Mouse (Mus musculus): ENCODE measurements at regions not wholly inside any gene's neighbourhood (a gene's known extent, or its start where the extent isn't known, plus 50 kb on each side); places are given as distances from the start of the nearest gene placed in this dataset.

DNA sequence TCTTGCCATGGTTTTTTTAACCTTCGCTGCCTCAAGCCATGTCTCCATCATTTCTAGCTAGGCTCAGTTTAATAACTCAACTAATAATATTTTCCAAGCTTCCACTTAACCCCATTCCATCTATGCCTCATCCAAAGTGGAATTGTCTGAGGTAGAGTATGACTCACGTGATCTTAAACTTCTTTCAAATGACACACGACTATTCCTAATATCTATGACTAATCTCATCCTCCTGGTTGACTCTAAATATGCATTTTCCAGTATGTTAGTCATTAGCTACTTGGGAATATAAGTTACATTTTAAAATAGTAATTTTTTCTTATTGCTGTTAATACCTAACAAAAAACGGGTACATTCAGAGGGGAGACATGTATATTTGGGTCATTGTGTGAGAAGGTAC, 524.8 kb upstream of the Pappa start:
- ATAC-seq (ENCODE audit: low TSS enrichment) = no peak

DNA sequence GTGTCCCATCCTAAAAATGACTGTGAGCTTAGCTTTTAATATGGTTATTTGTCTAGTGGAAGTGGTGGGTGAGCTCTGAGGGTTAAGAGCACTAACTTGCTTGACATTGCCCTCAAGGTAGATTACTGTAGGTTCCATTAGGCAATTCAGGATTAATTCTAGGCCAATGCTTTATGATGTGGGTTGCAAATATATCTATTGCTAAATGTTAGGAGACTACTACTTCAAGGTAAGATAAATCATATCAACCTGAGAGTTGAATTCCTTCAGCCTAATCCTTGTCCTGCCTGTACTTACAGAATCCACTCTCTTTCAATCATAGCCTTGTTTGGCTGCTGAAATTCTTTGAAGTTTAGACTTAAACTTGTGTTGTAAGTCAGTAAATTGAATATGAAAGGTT, 501.2 kb upstream of the Pappa start:
- no peak for ATAC-seq (ENCODE audit: low TSS enrichment)

DNA sequence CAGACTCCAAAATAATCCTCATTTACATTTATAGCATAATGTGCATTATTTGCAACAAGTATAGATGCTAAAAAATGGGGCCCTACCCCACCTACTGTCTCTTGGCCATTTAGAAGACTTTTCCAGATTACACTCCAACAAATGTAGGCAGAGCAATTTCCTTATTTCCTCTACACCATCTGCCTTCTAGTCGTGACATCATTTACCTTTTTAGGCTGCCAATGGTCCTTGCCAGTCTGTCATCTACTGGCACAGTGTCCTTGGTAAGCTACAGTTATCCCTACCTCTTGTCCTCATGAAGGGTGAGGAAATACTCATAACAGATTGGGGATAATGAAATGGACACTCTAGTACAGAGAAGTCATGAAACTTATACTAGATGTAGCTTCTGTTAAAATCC, 491.8 kb upstream of the Pappa start:
- no peak for ATAC-seq (ENCODE audit: low TSS enrichment)

DNA sequence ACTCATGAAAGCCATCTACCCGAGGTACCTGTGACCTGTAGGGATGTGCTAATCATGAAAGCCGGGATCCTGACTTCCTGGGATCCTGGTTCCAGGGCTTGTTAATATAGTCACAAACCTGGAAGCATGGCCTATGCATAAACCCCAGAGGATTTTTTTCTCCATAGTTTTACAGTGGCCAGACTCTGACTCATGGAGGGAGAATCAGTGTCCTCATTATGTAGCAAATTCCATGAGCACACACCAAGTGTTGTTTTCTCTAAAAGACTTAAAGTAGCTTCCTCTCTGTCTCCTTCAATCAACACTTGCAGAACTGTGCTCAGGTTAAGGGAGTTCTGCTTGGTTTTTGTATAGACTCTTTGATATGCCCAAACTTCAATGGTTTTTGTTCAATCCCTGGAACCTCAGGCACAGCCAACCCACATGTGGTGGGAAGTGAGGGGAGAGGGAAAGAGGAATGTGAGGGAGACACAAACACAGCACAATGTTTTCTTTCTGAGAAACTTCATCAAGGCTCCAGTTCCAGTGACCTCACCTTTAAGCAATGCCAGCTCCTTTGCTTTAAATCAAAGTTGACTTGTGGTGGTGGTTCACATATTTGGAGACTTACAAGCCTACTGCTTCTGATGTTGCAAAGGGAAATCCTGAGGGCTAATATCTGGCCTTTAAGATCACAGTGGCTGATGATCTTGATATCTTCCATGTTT, 488.6 kb upstream of the Pappa start:
- ATAC-seq (ENCODE audit: low TSS enrichment) = no peak

DNA sequence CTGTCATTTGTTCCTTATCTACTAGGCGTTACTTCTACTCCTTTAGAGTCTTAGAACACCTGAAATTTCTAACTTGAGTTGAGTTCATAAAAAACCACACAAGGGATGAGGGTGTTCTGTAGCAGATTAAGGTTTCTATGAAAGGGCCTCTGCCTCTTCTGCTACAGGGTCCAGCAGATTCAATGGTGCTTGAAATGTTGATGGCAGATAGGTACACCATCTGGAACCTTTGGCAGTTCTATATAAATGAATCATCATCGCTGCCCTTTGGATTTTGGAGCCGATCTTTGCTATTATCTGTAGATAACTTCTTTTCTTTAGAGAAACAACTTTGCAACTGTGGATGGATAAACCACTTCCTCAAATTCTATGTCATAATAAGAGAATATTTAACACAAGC, 483.9 kb upstream of the Pappa start:
- ATAC-seq (ENCODE audit: low TSS enrichment) = no peak

DNA sequence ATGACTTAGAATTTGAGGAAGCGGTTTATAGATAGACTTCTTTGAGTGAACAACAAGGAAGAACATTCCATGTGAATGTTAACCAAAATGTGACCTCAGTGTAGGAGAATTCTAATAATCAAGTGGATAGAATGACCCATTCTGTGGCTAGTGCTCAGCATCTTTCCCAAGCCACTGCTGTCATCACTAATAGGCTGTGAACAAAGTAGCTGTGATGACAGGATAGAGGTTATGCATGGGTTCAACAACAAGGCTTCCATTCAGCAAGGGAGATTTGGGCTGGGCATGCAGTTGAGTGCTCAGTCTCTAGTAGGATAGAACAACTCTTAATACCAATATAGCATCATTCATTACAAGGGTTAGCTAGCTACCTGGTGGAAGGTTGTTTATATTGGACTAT, 483.0 kb upstream of the Pappa start:
- no peak for ATAC-seq (ENCODE audit: low TSS enrichment)

DNA sequence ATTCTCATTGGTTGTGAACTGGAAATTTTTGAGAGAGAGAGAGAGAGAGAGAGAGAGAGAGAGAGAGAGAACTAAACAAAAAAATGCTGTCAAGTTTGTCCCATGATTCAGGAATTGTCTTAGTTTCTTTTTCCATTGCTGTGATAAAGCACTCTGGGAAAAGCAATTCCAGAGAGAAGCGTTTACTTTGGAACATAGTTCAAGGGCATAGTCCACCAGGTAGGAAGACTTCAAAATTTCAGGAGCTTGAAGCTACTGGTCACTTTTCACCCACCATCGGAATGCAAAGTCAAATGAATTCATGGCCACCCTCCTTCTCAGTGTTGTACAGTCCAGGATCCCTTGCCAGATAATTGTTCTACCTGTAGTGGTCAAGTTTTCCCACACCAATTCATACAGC, 478.8 kb upstream of the Pappa start:
- ATAC-seq (ENCODE audit: low TSS enrichment) = no peak

DNA sequence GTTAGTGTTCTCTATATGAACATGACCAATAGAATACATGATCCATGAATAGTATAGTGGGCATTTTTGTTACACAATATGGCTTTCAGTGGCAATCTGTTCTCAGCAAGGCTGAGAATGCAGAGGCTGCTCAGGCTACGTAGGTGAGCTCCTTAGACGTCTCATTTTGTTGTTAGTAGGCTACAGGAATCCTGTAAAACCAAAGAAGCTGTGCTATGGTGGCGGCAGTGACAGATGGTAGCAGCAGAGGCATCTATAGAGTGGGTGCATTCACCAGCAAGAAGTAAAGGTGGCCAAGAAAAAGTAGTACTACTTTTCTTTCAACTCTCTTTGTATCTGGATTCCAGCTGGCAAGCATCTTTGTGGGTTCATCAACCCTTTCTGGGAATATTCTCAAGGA, 469.8 kb upstream of the Pappa start:
- ATAC-seq (ENCODE audit: low TSS enrichment) = peak; percentile 91

DNA sequence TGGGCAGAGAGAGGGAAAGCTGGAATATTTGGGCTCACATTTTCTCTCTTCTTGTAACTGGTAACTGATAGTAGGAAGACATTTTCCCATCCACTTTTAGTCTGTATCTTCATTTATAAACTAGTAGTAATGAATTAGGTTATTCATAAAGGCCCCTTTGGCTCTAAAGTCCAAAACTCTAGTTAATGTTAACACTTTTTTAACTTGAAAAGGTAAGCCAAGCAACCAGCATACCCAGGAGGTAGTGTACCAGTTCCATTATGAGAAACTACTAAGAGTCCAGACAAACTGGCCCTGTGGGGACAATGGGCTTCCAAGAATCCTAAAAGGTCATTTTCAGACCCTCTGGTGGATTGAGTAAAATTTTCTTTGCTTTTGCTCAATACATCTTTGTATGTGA, 468.4 kb upstream of the Pappa start:
- no peak for ATAC-seq (ENCODE audit: low TSS enrichment)

DNA sequence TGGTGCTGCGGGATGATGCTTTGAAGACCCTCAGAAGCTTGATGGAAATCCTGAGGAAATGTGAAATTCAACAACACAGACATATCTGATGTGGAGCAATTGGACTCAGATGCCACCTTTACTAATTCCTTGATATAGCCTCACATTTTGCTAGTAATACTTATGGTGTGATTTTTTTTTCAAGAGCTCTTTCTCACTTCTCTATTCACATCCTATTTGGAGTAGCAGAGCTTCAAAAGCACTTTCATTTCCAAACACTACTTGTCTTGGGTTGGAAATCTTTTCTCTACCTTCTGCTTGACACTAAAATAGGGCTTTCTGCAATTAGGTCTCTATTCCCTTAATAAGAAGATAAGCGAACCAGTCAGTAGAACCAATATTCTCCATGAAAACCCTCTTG, 460.3 kb upstream of the Pappa start:
- no peak for ATAC-seq (ENCODE audit: low TSS enrichment)

DNA sequence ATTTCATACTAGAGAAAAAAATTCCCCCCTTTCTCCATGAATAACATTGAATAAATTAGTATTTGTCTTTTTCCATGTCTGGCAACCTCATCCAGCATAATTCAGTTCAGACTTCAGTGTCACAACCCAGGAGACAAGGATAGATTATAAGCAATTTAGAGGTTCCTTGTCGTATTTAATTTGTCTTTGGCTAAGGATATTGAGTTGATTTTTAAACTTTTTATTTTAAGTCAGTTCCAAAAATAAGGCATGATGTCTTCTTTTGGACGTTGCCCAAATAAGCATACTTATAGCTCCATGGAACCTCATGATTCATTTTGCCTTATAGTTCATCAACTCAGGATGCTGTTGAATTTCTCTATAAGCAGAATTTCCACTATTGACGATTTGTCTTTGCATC, 456.0 kb upstream of the Pappa start:
- ATAC-seq (ENCODE audit: low TSS enrichment) = peak; percentile 55; the same call in 1 of the 2 replicates

DNA sequence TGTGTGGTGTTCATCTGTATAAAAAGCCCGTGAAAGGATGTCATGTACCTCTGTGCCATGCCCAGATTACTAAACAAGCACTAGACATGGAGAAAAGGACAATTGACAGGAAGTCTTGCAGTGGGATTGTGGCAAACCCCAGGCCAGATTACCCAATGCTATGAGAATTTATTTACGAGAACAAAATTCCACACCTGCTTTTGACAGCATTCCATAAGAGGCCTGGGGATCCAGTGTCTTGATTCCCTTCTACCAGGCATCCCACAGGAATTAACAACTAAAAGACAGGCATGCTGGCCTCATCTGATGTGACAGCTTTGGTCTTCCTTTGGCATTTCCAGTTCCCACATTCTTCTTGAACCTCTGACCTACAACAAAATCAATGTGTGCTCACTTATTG, 454.3 kb upstream of the Pappa start:
- no peak for ATAC-seq (ENCODE audit: low TSS enrichment)

DNA sequence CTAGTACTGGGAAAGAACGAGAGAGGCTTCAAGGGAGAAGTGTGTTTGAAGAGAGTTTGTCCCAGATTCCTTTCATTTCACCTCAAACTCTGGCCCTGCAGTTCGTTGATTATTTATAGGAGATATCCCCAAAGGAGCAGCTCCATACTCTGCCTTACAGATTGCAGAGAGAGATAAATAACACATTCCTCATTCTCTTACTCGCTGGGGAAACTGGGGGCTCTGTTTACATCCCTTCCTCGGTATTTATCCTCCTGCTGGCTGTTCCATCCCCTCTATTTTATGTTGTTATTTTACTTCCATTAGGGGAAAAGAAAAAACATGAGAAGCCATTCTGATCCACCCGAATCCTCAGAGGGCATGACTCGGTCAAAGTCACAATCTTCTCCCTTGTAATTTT, 447.5 kb upstream of the Pappa start:
- ATAC-seq (ENCODE audit: low TSS enrichment) = no peak

DNA sequence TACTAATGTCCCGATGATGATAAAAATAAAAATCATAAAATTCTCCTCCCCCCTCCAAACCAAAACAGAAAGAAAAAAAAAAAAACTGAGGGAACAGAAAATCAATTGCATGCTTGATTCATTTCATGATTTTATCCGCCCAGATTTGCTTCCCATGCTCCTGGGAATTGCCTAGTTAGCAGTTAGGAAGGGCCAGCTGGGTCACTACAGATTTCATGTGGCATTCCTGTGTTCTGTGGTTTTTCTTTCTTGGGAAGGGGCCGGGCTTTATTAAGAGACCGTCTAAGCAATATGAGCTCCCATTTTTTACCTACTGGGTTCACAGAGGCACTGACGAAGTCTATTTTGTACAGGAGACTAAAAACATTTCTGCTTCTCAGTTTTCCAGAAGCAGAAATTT, 447.1 kb upstream of the Pappa start:
- ATAC-seq (ENCODE audit: low TSS enrichment) = no peak

DNA sequence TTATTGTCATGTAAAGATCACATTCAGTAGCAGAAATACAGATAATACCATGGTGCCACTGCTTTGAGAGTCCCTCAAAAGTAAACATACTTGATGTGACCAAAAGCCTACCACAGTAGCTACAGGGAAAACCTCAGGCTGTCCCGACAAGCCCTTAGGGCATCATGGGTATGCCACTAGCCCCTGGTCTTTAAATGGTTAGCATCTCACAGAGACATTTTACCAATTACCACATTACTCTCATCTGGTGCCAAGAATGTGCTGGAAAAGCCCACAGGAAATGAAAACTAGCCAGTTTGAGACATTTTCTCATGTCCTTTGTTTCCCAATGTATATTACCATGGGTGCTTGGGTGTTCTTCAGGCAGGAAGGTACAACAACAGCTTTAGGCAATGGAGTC, 439.3 kb upstream of the Pappa start:
- no peak for ATAC-seq (ENCODE audit: low TSS enrichment)

DNA sequence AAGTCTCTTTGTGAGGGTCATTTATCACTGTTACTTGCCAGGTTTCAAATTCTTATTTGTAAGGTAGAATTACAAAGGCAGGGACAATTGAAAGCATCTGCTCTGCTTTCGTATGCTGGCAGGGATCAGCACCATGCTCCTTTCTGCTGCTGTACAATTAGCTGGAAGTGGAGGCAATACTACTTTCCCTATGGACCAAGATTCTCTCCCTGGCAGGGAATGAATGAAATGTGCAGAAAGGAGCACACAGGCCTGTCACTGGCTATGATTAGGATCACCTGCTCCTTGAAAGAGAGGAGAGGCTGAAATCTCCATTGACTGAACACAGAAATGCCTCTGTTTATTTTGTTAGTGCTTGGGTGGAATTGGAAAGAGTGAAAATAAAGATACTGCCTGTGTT, 427.8 kb upstream of the Pappa start:
- ATAC-seq (ENCODE audit: low TSS enrichment) = no peak

DNA sequence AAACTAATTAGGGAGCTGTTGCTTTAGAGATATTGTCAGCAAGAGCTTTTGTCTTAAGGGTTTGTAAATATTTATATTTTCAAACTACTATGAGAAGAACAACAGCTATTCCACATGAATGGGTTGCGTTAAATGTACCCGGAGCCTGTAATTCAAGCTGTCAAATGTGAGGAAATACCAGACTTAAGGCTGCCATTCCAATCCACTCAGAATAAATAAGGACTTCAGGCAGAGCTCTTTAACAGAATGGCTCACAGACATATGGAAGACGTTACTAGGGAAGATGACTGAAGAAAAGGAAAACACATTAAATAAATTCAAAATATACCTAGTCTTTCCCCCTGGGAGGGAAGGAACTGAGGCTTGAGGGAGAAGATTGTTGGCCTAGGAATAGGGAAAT, 400.7 kb upstream of the Pappa start:
- no peak for ATAC-seq (ENCODE audit: low TSS enrichment)

DNA sequence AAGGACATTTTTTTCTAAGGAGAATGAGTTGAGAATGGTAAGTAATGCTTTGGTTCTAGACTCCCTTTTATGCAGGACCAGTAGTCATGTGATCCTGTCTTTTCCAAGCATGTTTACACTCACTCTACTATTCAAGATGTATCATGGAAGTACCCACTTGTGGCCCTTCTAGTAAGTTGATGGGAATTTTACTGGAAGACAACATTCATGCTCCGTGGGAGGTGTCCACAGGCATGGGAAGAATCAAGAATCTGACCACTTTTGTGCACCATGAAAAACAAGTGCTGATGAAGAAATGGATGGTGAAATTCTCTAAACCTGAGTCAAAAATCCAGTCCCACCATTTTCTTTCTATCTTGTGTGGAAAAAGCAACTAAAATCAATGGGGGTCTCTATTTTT, 399.1 kb upstream of the Pappa start:
- no peak for ATAC-seq (ENCODE audit: low TSS enrichment)

DNA sequence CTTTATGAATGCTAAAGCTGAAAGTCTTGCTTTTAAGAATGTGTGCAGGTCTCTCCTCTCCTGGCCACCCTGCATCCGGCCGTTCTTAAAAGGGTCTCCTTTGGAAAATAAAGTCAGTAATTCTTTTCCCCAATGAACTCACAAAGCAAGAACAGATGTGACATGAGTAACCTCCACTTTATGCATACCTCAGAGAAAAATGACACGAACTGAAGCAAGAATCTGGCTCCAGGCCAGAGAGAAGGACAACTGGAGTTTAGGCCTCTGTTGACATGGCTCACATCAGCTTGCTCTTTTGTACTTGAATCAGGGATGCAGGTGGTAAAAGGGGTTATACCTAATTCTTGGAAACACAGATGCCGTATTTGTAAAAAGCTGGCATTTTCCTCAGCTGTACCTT, 368.0 kb upstream of the Pappa start:
- no peak for ATAC-seq (ENCODE audit: low TSS enrichment)

DNA sequence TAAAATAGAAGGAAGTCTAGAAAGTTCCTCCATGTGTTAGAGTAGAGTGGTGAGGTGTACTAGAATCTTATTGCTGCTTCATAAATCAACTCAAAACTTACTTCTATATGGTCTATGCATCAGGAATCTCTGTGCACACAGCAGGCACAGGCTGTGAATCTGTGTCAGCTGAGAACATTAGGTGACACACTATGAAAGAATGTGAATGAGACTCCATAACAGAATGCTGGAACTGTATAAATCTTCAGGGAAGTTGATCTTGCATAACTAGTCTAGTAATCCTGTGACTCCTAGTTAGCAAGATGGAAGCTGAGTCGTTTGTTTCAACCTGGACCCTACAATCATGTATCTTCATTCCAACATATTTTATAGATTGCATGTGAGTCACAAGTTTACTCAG, 355.4 kb upstream of the Pappa start:
- ATAC-seq (ENCODE audit: low TSS enrichment) = no peak

DNA sequence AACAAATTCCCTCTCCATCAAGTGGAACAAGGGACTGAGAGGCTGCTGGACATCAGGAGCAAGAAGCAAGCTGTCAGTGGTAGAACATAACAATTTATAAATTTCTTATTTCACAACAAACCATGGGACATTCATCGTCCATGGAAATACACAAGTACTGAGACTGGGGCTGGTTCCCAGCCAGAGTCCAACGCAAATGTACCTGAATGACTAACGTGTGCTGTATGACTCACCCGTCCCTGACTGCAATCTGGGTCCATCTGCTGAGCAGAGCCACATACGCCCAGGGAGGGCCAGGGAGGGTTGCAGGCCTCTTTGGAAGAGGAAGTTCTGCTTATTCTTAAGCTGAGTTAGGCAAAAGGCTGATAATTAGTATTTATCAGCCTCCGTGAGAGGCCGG, 320.1 kb upstream of the Pappa start:
- peak; percentile 89 for ATAC-seq (ENCODE audit: low TSS enrichment)

DNA sequence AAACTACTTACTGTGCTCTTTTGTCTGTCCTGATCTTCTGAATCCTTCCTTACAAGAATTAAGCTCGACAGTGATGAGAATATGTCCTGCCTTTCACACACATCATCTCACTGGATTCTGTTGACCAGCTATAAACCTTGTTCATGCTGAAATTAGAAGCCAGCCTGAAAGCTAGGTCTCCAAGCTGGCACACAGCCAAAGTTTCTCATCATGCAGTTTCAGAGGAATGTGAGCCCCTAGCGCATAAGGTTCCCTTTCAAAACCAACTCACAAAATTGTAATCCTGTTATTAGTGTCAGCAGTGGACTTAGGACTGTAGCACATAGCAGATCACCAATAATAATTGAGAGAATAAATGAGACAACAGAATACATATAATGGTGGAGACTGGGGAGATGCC, 319.0 kb upstream of the Pappa start:
- no peak for ATAC-seq (ENCODE audit: low TSS enrichment)

DNA sequence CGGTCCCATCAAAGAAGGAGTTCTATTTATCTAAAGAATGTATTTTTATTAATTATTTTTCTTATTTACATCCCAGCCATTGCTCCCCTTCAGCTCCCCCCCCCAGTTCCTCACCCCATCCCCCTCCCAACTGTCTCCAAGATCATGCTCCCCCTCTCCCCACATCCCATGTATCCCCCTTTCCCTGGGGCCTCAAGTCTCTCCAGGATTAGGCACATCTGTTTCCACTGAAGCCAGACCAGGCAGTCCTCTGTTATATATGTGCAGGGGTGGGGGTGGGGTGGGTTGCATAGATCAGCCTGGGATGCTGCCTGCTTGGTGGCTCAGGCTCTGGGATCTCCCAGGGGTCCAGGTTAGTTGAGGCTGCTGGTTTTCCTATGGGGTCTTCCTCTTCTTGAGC, 316.8 kb upstream of the Pappa start:
- ATAC-seq (ENCODE audit: low TSS enrichment) = no peak

DNA sequence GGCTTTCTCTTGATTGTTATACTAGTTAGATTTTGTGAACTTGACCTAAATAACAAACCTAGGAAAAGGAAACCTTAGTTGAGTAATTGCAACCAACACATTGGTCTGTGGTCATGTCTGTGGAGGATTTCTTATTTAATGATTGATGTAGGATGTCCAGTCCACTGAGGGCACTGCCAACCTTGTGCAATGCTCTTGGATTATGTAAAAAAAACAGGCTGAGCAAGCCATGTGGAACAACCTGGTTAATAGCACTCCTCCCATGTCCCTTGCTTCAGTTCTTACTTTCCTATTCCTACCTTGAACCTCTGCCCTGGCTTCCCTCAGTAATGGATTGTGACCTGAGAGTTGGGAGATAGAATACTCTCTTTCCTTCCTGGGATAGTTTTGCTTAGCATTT, 312.0 kb upstream of the Pappa start:
- ATAC-seq (ENCODE audit: low TSS enrichment) = no peak

DNA sequence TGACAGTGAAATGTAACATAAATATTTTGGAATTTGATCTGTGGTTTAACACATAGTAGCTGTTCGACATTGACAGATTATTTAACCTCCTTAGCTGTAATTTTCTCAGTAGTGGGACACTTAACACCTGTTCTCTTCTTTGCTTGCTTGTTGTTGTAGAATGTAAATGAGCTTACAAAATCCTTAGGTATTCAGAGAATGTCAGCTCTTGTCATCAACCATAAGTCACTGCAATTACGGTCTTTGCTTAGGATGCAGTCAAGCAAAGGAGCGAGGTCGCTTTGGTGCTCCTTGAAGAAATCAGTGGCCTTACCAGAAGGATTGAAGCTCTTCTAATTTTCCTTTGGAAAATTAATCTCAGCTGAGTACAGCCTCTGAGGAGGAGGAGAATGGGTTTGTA, 311.2 kb upstream of the Pappa start:
- ATAC-seq (ENCODE audit: low TSS enrichment) = no peak

Measured in frontal cortex, adult (tissue).